Mouse (Mus musculus) E14TG2a.4 (cell line): ENCODE results near the gene Prr23a2.

Experiments used
- H3K27me3 ChIP-seq: 2 replicates; pipeline ENCODE4 v1.6.1; 2014; ENCODE audit warnings: low read length, control low read depth; ENCODE audit not compliant: insufficient read depth
- H3K36me3 ChIP-seq: 2 replicates; pipeline ENCODE4 v1.6.1; 2014; ENCODE audit warnings: low read length, control low read depth; ENCODE audit not compliant: insufficient read depth
- H3K4me1 ChIP-seq: replicated peaks from 2 replicates; pipeline ENCODE4 v1.6.1; 2014; ENCODE audit warnings: low read depth, low read length, control low read depth
- H3K4me3 ChIP-seq: replicated peaks from 2 replicates; pipeline ENCODE4 v1.5.1; 2014; ENCODE audit warnings: mild to moderate bottlenecking, low read length
- H3K9me3 ChIP-seq: 2 replicates; pipeline ENCODE4 v1.6.1; 2014; ENCODE audit warnings: low read length, control low read depth
- CTCF ChIP-seq: conservative IDR thresholded peaks from 2 replicates; pipeline ENCODE4 v1.5.1; 2014; ENCODE audit warnings: low read length
- NANOG ChIP-seq: IDR thresholded peaks from 2 replicates; pipeline ENCODE4 v1.6.1; 2014; ENCODE audit warnings: borderline replicate concordance, low read length, mixed read lengths
- POU5F1 ChIP-seq: IDR thresholded peaks from 2 replicates; pipeline ENCODE4 v1.6.1; 2014; ENCODE audit warnings: low read length, borderline replicate concordance

Gene Prr23a2

DNA sequence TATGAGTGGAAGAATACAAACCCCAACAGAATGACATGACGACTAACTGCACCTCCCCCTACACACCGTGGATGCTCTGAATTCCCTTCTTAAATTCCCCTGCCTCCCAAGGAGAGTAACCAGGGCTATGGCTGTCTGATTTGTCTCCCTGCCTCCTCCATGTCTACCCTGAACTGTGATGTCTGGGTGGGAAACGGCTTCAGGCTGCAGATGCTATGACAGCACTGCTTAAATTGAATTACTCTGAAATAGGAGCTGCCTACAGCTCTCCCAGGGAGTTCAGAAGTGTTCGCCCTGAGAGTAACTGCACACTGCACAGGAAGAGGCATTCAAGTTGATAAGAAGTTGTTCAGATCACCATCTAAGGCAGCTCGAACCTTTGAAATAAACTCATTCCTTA, 26.8 kb upstream of the Prr23a2 start:
- TF ChIP-seq POU5F1, result no peak
- no peak for TF ChIP-seq CTCF
- TF ChIP-seq NANOG, result no peak
- no peaks in the 10 kb centered on the region for H3K4me1 ChIP-seq
- H3K9me3 ChIP-seq, result no peaks in the 10 kb centered on the region
- H3K27me3 ChIP-seq, result no peaks in the 10 kb centered on the region; the same call in 1 of the 2 replicates
- H3K4me3 ChIP-seq, result no peak overlapping the region
- H3K36me3 ChIP-seq, result no peaks in the 10 kb centered on the region

DNA sequence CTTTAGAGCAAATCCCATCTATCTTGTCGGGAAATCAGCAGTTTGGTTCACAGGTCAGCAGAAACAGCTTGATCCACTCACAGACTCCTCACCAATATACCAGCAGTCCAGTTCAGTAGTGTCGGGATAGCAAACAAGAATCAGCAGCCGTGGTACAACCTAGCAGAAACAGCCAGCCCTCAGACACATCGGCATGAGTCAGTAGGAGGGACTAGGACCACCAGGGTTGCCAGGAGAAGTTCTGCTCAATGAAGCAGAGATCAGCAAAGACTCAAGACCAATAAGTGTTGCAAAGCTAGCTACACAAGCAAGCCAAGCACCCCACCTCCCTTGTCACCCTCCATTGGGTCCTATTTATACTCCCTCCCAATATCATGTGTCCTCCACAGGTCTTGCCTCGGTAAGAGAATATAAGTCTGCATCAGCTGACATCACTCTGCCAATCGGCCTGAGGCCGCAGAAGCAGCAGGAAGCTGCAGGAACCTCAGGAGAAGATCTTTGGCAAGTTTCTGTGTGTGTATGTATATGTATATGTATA, 18.7 kb upstream of the Prr23a2 start:
- TF ChIP-seq CTCF (no peak), NANOG (no peak), POU5F1 (no peak)
- Histone ChIP-seq H3K27me3 (peaks cover 12% of the 10 kb centered on the region), H3K36me3 (no peaks in the 10 kb centered on the region), H3K9me3 (no peaks in the 10 kb centered on the region), H3K4me3 (no peak overlapping the region), H3K4me1 (0 out of 2 replicates have a peak, but pooled peaks cover under 1% of the 10 kb centered on the region)

DNA sequence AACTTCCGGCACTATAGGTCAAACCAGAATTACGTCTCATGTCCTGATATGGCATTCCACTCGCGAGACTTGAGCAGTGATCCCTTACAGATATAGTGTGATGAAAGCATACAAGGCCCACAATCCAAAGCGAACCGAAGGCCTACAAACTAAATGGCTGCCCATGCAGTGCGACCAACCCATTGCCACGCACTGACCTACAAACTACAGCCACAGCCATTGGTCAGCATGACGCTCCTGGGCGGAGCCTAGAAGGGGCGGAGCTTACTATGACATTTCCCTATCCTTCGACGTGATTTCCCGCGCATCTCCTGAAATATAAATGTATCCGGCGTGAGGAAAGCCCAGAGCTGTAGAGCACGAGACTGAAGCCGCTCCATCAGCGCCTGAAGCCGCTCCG, 14.2 kb upstream of the Prr23a2 start, which contains the start of gene Prr23a1:
Gene Prr23a1, plus strand, starts transcription at position 387 of the 400 bp plus-strand sequence.
- H3K27me3 ChIP-seq, result peaks cover 19% of the 10 kb centered on the region
- TF ChIP-seq CTCF (no peak), POU5F1 (no peak)
- H3K36me3 ChIP-seq, result no peaks in the 10 kb centered on the region
- H3K9me3 ChIP-seq, result no peaks in the 10 kb centered on the region
- peaks cover 8% of the 10 kb centered on the region; the same call in 1 of the 2 replicates for H3K4me1 ChIP-seq
- peak within 1 kb of the TSS; percentile 77 for H3K4me3 ChIP-seq

DNA sequence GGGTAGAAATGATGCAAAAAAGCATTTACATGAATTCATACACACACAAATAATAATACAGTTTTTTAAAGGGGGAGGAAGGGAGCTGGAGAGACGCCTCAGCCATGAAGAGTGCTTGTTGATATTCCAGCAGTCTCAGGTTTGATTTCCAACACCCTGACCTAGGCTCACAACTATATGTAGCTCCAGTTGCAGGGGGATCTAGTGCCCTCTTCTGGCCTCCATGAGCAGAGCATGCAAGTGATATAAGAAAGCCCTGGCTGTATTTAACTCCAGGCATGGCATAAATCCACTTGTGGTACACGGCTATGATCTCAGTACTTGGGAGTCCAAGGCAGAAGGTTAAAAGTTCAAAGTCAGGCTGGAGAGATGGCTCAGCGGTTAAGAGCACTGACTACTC, 7.2 kb downstream of the Prr23a2 start:
- H3K27me3 ChIP-seq, result peaks cover 17% of the 10 kb centered on the region
- TF ChIP-seq CTCF (peak; percentile 71), NANOG (no peak)
- peaks cover 16% of the 10 kb centered on the region for H3K4me1 ChIP-seq
- no peak overlapping the region for H3K4me3 ChIP-seq
- H3K36me3 ChIP-seq, result 0 out of 2 replicates have a peak, but pooled peaks cover 6% of the 10 kb centered on the region
- H3K9me3 ChIP-seq, result no peaks in the 10 kb centered on the region

DNA sequence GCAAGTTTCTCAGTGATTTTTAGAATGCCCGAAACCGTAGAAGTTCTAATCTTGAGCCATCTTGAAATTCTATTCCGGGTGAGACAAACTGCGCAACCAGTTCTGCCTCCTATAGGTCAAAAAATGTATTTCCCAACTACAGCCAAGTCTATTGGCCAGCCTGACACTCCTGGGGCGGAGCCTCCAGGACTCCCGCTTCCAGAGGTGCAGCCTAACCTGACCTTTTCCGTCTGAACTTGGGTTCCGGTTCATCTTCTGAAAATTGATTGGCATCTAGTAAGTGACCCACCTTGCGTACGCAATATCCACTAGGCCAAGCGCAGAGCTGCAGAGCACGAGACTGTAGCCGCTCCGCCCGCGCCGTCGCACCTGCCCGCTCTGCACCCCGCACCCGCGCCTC, 8.3 kb downstream of the Prr23a2 start, which contains the start of gene Prr23a3:
Gene Prr23a3, plus strand, starts transcription at position 197 of the 400 bp plus-strand sequence.
- Histone ChIP-seq H3K4me1 (peaks cover 16% of the 10 kb centered on the region), H3K9me3 (no peaks in the 10 kb centered on the region), H3K4me3 (peak within 1 kb of the TSS; percentile 81), H3K27me3 (peaks cover 17% of the 10 kb centered on the region), H3K36me3 (0 out of 2 replicates have a peak, but pooled peaks cover 6% of the 10 kb centered on the region)
- TF ChIP-seq NANOG (no peak), CTCF (peak; percentile 26)

DNA sequence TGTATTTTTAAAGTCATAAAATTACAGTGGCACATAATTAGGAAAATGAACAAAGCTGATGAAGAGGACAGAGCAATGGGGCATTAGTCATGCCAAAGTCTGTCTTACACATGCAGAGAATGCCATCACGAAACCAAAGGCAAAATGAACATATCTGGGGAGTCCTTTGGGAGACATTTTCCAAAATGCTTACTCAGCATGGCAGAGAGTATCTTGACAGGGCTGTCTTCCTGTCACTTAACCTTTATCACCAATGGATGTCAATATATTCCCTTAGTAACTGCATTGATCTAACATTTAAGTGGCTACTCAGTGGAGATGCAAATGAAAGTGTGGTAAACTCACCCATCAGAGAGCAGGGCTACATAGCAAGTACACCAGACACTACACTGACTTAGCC, 45.2 kb downstream of the Prr23a2 start:
- Histone ChIP-seq H3K4me3 (no peak overlapping the region), H3K27me3 (no peaks in the 10 kb centered on the region; the same call in 1 of the 2 replicates), H3K9me3 (peaks cover 14% of the 10 kb centered on the region), H3K4me1 (no peaks in the 10 kb centered on the region), H3K36me3 (no peaks in the 10 kb centered on the region)
- no peak for TF ChIP-seq POU5F1
- no peak for TF ChIP-seq CTCF
- no peak for TF ChIP-seq NANOG

DNA sequence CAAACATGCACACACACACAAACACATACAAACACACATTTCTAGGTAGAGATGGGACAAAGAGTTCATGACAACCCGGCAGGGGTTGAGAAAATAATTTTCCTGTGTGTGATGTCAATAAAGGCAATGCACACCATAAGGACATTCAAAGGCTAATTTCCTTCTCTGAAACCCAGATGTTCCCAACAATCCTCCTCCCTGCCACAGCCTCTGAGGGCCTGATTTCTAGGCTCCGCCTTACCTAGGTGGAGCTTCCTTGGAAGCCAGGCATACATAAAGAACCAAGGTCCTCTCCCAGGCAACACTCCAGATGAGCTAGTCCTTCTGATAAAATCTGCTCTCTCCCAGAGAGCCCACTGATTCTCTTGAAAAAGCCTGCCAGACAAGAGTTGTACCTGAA, 46.5 kb downstream of the Prr23a2 start, which contains the start of gene 7420426K07Rik:
Gene 7420426K07Rik, plus strand, starts transcription at position 301 of the 400 bp plus-strand sequence.
- no peak for TF ChIP-seq POU5F1
- TF ChIP-seq CTCF, result no peak
- no peak for TF ChIP-seq NANOG
- Histone ChIP-seq H3K36me3 (no peaks in the 10 kb centered on the region), H3K9me3 (peaks cover 2% of the 10 kb centered on the region; the same call in 1 of the 2 replicates), H3K4me1 (no peaks in the 10 kb centered on the region), H3K4me3 (no peak within 1 kb of the TSS), H3K27me3 (no peaks in the 10 kb centered on the region; the same call in 1 of the 2 replicates)
